Mouse (Mus musculus) ES-Bruce4 (cell line): Measurements from ENCODE around the gene Dlgap4. TPM values are rescaled to one million over a fixed set of nuclear protein-coding genes. Genes with fewer than 3 reads are reported as not detected.
A peak's percentile ranks its signal among the peaks of the same experiment; 100 is the strongest.

Source experiments
- H3K27ac ChIP-seq: 2 replicates; pipeline ENCODE4 v1.5.1; 2012; ENCODE audit warnings: low read length, inconsistent platforms; ENCODE audit not compliant: insufficient read depth
- H3K27me3 ChIP-seq: 2 replicates; pipeline ENCODE4 v1.6.1; 2012; ENCODE audit warnings: mild to moderate bottlenecking, low read length, inconsistent platforms; ENCODE audit not compliant: control insufficient read depth, poor library complexity, insufficient read depth, severe bottlenecking
- H3K36me3 ChIP-seq: 2 replicates; pipeline ENCODE4 v1.6.1; 2012; ENCODE audit warnings: inconsistent platforms, mild to moderate bottlenecking, low read length, moderate library complexity; ENCODE audit not compliant: control insufficient read depth, poor library complexity, insufficient read depth, severe bottlenecking
- H3K4me1 ChIP-seq: one replicate; pipeline ENCODE4 v1.8.1; 2011; ENCODE audit warnings: low read length; ENCODE audit not compliant: control insufficient read depth, insufficient read depth
- H3K4me3 ChIP-seq: 2 replicates; pipeline ENCODE4 v1.5.1; 2011; ENCODE audit warnings: low read depth, mild to moderate bottlenecking, low read length
- H3K9ac ChIP-seq: 2 replicates; pipeline ENCODE4 v1.6.1; 2012; ENCODE audit warnings: low read depth, mild to moderate bottlenecking, inconsistent platforms; ENCODE audit not compliant: poor library complexity, severe bottlenecking
- H3K9me3 ChIP-seq: replicated peaks from 2 replicates; pipeline ENCODE4 v1.6.1; 2012; ENCODE audit warnings: mild to moderate bottlenecking, low read length, inconsistent platforms; ENCODE audit not compliant: control insufficient read depth, poor library complexity, insufficient read depth, severe bottlenecking
- CTCF ChIP-seq: IDR thresholded peaks from one replicate; pipeline ENCODE4 v1.8.1; 2011; ENCODE audit warnings: low read depth, low read length
- EP300 ChIP-seq: IDR thresholded peaks from 2 replicates; pipeline ENCODE4 v1.6.1; 2011; ENCODE audit warnings: low read depth, low read length; ENCODE audit not compliant: insufficient read depth
- POLR2A ChIP-seq: IDR thresholded peaks from one replicate; pipeline ENCODE4 v1.8.1; 2011; ENCODE audit warnings: low read length; ENCODE audit not compliant: insufficient read depth
- polyA plus RNA-seq: library from polyadenylated mRNA; stranded (reverse); fragments of >200 nt; gene quantifications from 2 replicates; pipeline ENCODE4 v1.2.4, GENCODE M21; 2011; ENCODE audit warnings: low read depth; ENCODE audit not compliant: missing spikeins, insufficient read depth, insufficient read length

The Dlgap4 gene
- polyA plus RNA-seq, 1 experiment, result 60.6 TPM

GRCm38 (mm10) chr2:156722752-156723151, 109.2 kb downstream of the Dlgap4 start:
- no peak overlapping the region for H3K4me3 ChIP-seq
- H3K4me1 ChIP-seq, result peaks cover 11% of the 10 kb centered on the region
- TF ChIP-seq CTCF (no peak), EP300 (no peak), POLR2A (no peak)
- no peak overlapping the region for H3K9ac ChIP-seq
- no peaks in the 10 kb centered on the region for H3K27me3 ChIP-seq
- H3K9me3 ChIP-seq, result no peaks in the 10 kb centered on the region
- H3K36me3 ChIP-seq, result no peaks in the 10 kb centered on the region
- no peak overlapping the region for H3K27ac ChIP-seq

GRCm38 (mm10) chr2:156723899-156724523, 110.5 kb downstream of the Dlgap4 start:
- no peak overlapping the region for H3K4me3 ChIP-seq
- TF ChIP-seq POLR2A, result no peak
- no peak for TF ChIP-seq EP300
- TF ChIP-seq CTCF, result no peak
- peaks cover 9% of the 10 kb centered on the region for H3K4me1 ChIP-seq
- H3K9me3 ChIP-seq, result no peaks in the 10 kb centered on the region
- no peaks in the 10 kb centered on the region for H3K27me3 ChIP-seq
- H3K36me3 ChIP-seq, result no peaks in the 10 kb centered on the region
- no peak overlapping the region for H3K27ac ChIP-seq
- no peak overlapping the region for H3K9ac ChIP-seq

GRCm38 (mm10) chr2:156724871-156725270, 111.4 kb downstream of the Dlgap4 start:
- Histone ChIP-seq H3K27ac (no peak overlapping the region), H3K4me1 (peaks cover 5% of the 10 kb centered on the region), H3K9ac (no peak overlapping the region)

GRCm38 (mm10) chr2:156726344-156726743, 112.8 kb downstream of the Dlgap4 start:
- peak; percentile 81 for TF ChIP-seq EP300
- no peak for TF ChIP-seq POLR2A
- TF ChIP-seq CTCF, result no peak
- no peaks in the 10 kb centered on the region for H3K9me3 ChIP-seq
- H3K4me3 ChIP-seq, result no peak overlapping the region
- H3K4me1 ChIP-seq, result peaks cover 9% of the 10 kb centered on the region
- no peaks in the 10 kb centered on the region for H3K36me3 ChIP-seq
- 0 out of 2 replicates have a peak overlapping the region, but pooled peaks have one; percentile 17 for H3K9ac ChIP-seq
- peak overlapping the region; percentile 84 for H3K27ac ChIP-seq
- no peaks in the 10 kb centered on the region for H3K27me3 ChIP-seq

More at GRCm38 (mm10) chr2:156724871-156725270, 111.4 kb downstream of the Dlgap4 start:
- Histone ChIP-seq H3K9me3 (no peaks in the 10 kb centered on the region), H3K27me3 (no peaks in the 10 kb centered on the region), H3K36me3 (no peaks in the 10 kb centered on the region), H3K4me3 (no peak overlapping the region)
- TF ChIP-seq POLR2A (no peak), EP300 (no peak), CTCF (no peak)

GRCm38 (mm10) chr2:156726878-156727277, 113.4 kb downstream of the Dlgap4 start:
- Histone ChIP-seq H3K9me3 (no peaks in the 10 kb centered on the region), H3K4me3 (no peak overlapping the region; the same call in 1 of the 2 replicates), H3K4me1 (peaks cover 9% of the 10 kb centered on the region), H3K36me3 (no peaks in the 10 kb centered on the region), H3K27me3 (no peaks in the 10 kb centered on the region), H3K27ac (peak overlapping the region; percentile 83), H3K9ac (0 out of 2 replicates have a peak overlapping the region, but pooled peaks have one; percentile 17)
- TF ChIP-seq POLR2A (no peak), CTCF (no peak), EP300 (no peak)

GRCm38 (mm10) chr2:156729537-156730469, 116.3 kb downstream of the Dlgap4 start:
- H3K9ac ChIP-seq, result no peak overlapping the region
- peak overlapping the region; percentile 2; the same call in 1 of the 2 replicates for H3K4me3 ChIP-seq
- no peaks in the 10 kb centered on the region for H3K9me3 ChIP-seq
- peak; percentile 60; the same call in 1 of the 2 replicates for TF ChIP-seq EP300
- no peak for TF ChIP-seq CTCF
- peak overlapping the region; percentile 47 for H3K27ac ChIP-seq
- H3K36me3 ChIP-seq, result no peaks in the 10 kb centered on the region
- H3K4me1 ChIP-seq, result peaks cover 14% of the 10 kb centered on the region
- H3K27me3 ChIP-seq, result no peaks in the 10 kb centered on the region
